Mouse (Mus musculus): ENCODE data around the gene Card19.

GRCm38 (mm10) chr13:49171729-49172128 is 44.1 kb downstream of the Card19 start:
- TF ChIP-seq CTCF (IDR thresholded peaks at IDR 0.05; ENCODE audit: borderline replicate concordance, insufficient read depth, low read depth, low read length), result no peak
- no peak for TF ChIP-seq POLR2A (IDR thresholded peaks at IDR 0.05; ENCODE audit: borderline replicate concordance, insufficient read depth, low read length)
